Mouse (Mus musculus) embryonic facial prominence, embryonic 14.5 days (tissue): Measurements from ENCODE around the gene Sh2b2. TPM values are rescaled to one million over a fixed set of nuclear protein-coding genes. Genes with fewer than 3 reads are reported as not detected.

ENCODE experiments used
- ATAC-seq: fragments of 200-750 bp; cut with Nextera tagmentation; 2 replicates; pipeline ENCODE4 v1.8.0; 2017; ENCODE audit warnings: low read depth, moderate number of reproducible peaks, moderate TSS enrichment
- DNase-seq: peaks from one replicate; pipeline ENCODE4 v3.0.0-alpha.2; 2015; ENCODE audit warnings: low spot score
- H3K27ac ChIP-seq: fragments of 300-500 bp; sonication (generic); replicated peaks from 2 replicates; pipeline ENCODE4 v1.5.1; 2014; ENCODE audit warnings: low read depth, mild to moderate bottlenecking, low read length, moderate library complexity
- H3K27me3 ChIP-seq: fragments of 300-500 bp; sonication (generic); replicated peaks from 2 replicates; pipeline ENCODE4 v1.6.1; 2014; ENCODE audit warnings: low read length; ENCODE audit not compliant: control insufficient read depth, insufficient read depth
- H3K36me3 ChIP-seq: fragments of 300-500 bp; sonication (generic); 2 replicates; pipeline ENCODE4 v1.6.1; 2014; ENCODE audit warnings: low read length, mixed read lengths; ENCODE audit not compliant: control insufficient read depth, insufficient read depth
- H3K4me1 ChIP-seq: fragments of 300-500 bp; sonication (generic); 2 replicates; pipeline ENCODE4 v1.6.1; 2014; ENCODE audit warnings: antibody characterized with exemption, low read length; ENCODE audit not compliant: control insufficient read depth, insufficient read depth
- H3K4me2 ChIP-seq: fragments of 300-500 bp; sonication (generic); 2 replicates; pipeline ENCODE4 v1.6.1; 2014; ENCODE audit warnings: low read depth, mild to moderate bottlenecking, low read length, moderate library complexity, mixed read lengths
- H3K4me3 ChIP-seq: fragments of 300-500 bp; sonication (generic); 2 replicates; pipeline ENCODE4 v1.5.1; 2014; ENCODE audit warnings: low read depth, mild to moderate bottlenecking, low read length
- H3K9ac ChIP-seq: fragments of 300-500 bp; sonication (generic); 2 replicates; pipeline ENCODE4 v1.6.1; 2014; ENCODE audit warnings: low read depth, mild to moderate bottlenecking, low read length, moderate library complexity, mixed read lengths
- H3K9me3 ChIP-seq: fragments of 300-500 bp; sonication (generic); 2 replicates; pipeline ENCODE4 v1.6.1; 2016; ENCODE audit warnings: low read length; ENCODE audit not compliant: control insufficient read depth
- WGBS: fragments of 180-500 bp; shearing (Covaris S2); extraction: QIAGEN DNeasy Blood & Tissue Kit; methylation state at CpG from one replicate; pipeline ENCODE4 v1.1.7; 2014; 5-methylcytosine and 5-hydroxymethylcytosine counted together
- polyA plus RNA-seq: library from polyadenylated mRNA; unstranded; fragments of >200 nt; fragmentation: Nextera tagmentation; extraction: Ambion mirVana; gene quantifications from 2 replicates; pipeline ENCODE4 v1.2.1, GENCODE M21; 2014

Sh2b2 gene
- polyA plus RNA-seq, 1 experiment from 2014 or later: 10.3 TPM

- Histone ChIP-seq H3K4me1 (no peaks in the 10 kb centered on the region), H3K9me3 (no peaks in the 10 kb centered on the region), H3K36me3 (peaks cover 5% of the 10 kb centered on the region; the same call in 1 of the 2 replicates), H3K4me3 (no peak overlapping the region), H3K9ac (no peak overlapping the region), H3K27me3 (no peaks in the 10 kb centered on the region), H3K4me2 (no peak overlapping the region), H3K27ac (0 out of 2 replicates have a peak overlapping the region, but pooled peaks have one; percentile 10)
- DNase-seq: peak; percentile 85
- ATAC-seq: peak; percentile 68; the same call in 1 of the 2 replicates
- WGBS: 55% methylated on average over 4 of the region's 4 CpGs
These were observed 15.9 kb downstream of the Sh2b2 start for GRCm38 (mm10) chr5:136230348-136231035.

DNA sequence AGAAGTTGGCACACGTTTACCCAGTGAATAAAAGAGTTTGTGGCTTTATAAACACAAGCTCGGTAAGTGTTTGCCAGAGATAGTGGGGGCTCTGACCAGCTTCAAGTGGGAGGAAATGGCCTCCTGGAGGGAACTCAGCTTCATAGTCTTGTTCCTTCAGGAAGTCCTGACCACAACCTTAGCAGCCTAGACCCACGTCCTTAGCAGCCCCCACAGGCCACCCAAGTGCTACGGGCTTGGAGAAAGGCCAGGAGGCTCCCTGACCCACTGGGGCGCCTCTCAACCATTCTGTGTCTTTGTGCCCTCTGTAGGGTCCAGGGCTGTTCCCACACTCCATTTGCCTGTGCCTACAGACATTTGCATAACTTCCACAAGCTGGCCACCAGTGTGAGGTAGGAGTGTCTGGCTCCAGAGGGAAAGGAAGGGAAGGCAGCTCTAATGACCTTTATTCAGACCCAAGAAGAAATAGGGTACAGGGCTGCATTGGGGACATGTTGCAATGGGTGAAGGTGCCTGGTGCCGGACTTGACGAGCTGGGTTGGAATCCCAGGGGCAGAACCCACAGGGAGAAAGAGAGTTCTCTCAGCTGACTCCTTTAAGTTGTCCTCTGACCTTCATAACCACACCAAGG lies 20.0 kb downstream of the Sh2b2 start:
- no peak overlapping the region for H3K27ac ChIP-seq
- H3K27me3 ChIP-seq: no peaks in the 10 kb centered on the region
- no peak for DNase-seq
- no peak for ATAC-seq
- H3K9ac ChIP-seq: no peak overlapping the region
- WGBS: 86% methylated on average over 7 of the region's 7 CpGs
- no peak overlapping the region for H3K4me2 ChIP-seq
- H3K36me3 ChIP-seq: peaks cover 11% of the 10 kb centered on the region
- H3K9me3 ChIP-seq: no peaks in the 10 kb centered on the region
- no peak overlapping the region for H3K4me3 ChIP-seq
- H3K4me1 ChIP-seq: no peaks in the 10 kb centered on the region

- WGBS: 83% methylated on average over 10 of the region's 12 CpGs
- H3K4me1 ChIP-seq: no peaks in the 10 kb centered on the region
- H3K27me3 ChIP-seq: no peaks in the 10 kb centered on the region
- no peak overlapping the region for H3K27ac ChIP-seq
- no peak overlapping the region for H3K4me2 ChIP-seq
- H3K36me3 ChIP-seq: 0 out of 2 replicates have a peak, but pooled peaks cover 11% of the 10 kb centered on the region
- H3K9ac ChIP-seq: no peak overlapping the region
- ATAC-seq (no peak), DNase-seq (no peak)
- no peak overlapping the region for H3K4me3 ChIP-seq
- 0 out of 2 replicates have a peak, but pooled peaks cover 3% of the 10 kb centered on the region for H3K9me3 ChIP-seq
These were observed 27.8 kb downstream of the Sh2b2 start for GRCm38 (mm10) chr5:136218585-136218984.

- 65% methylated on average over 4 of the region's 4 CpGs for WGBS
These were observed 28.4 kb downstream of the Sh2b2 start for GRCm38 (mm10) chr5:136217932-136218381.

DNA sequence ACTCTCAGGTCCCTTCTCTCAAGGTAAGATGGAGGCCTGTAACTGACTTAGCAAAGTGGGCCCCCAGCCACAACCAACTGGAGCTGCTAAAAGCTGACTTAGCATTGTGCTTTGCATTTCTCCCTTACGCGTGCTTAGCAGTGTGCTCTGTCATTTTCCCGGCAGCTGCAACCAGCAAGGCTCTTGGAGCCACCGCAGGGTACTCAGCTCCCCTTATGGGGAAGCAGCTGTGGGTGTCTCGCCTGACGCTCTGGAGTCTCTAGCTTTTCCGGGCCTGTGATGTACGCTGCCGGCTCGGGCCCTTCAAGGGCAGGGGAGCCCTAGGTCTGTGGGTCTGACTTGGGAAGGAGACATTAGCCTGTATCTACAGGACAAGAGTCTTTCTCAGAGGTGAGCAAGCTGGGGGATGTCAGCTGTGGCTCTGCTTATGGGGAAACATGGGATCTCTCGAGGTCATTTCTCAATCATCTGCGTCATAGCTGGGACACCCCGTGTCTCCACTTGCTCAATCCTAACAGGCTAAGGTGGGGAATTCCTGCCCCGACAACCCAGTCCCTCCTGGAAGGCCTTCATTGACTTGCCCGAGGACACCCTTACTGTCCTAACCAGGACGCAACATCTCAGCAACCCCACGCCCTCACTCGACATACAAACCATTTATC lies 29.2 kb downstream of the Sh2b2 start:
- 81% methylated on average over 18 of the region's 18 CpGs for WGBS
- H3K4me3 ChIP-seq: no peak overlapping the region
- no peaks in the 10 kb centered on the region for H3K4me1 ChIP-seq
- H3K4me2 ChIP-seq: no peak overlapping the region
- 0 out of 2 replicates have a peak, but pooled peaks cover 3% of the 10 kb centered on the region for H3K9me3 ChIP-seq
- no peak overlapping the region; the same call in 1 of the 2 replicates for H3K27ac ChIP-seq
- ATAC-seq: peak; percentile 58; the same call in 1 of the 2 replicates
- no peaks in the 10 kb centered on the region for H3K27me3 ChIP-seq
- H3K36me3 ChIP-seq: 0 out of 2 replicates have a peak, but pooled peaks cover 9% of the 10 kb centered on the region
- DNase-seq: peak; percentile 57
- H3K9ac ChIP-seq: no peak overlapping the region

More at GRCm38 (mm10) chr5:136217932-136218381, 28.4 kb downstream of the Sh2b2 start:
- Histone ChIP-seq H3K36me3 (0 out of 2 replicates have a peak, but pooled peaks cover 9% of the 10 kb centered on the region), H3K27me3 (no peaks in the 10 kb centered on the region), H3K9me3 (0 out of 2 replicates have a peak, but pooled peaks cover 3% of the 10 kb centered on the region), H3K4me2 (no peak overlapping the region), H3K4me1 (no peaks in the 10 kb centered on the region), H3K27ac (no peak overlapping the region), H3K9ac (no peak overlapping the region), H3K4me3 (no peak overlapping the region)
- DNase-seq: no peak
- ATAC-seq: no peak

- no peak overlapping the region for H3K4me3 ChIP-seq
- 0 out of 2 replicates have a peak, but pooled peaks cover 3% of the 10 kb centered on the region for H3K9me3 ChIP-seq
- H3K27ac ChIP-seq: no peak overlapping the region
- no peaks in the 10 kb centered on the region for H3K27me3 ChIP-seq
- no peaks in the 10 kb centered on the region for H3K4me1 ChIP-seq
- WGBS: 75% methylated on average over 5 of the region's 5 CpGs
- H3K9ac ChIP-seq: no peak overlapping the region
- H3K4me2 ChIP-seq: no peak overlapping the region
- DNase-seq: no peak
- 0 out of 2 replicates have a peak, but pooled peaks cover 9% of the 10 kb centered on the region for H3K36me3 ChIP-seq
- ATAC-seq: no peak
These were observed 30.4 kb downstream of the Sh2b2 start for GRCm38 (mm10) chr5:136215958-136216357.

GRCm38 (mm10) chr5:136215211-136215610 lies 31.1 kb downstream of the Sh2b2 start:
- Histone ChIP-seq H3K36me3 (0 out of 2 replicates have a peak, but pooled peaks cover 9% of the 10 kb centered on the region), H3K9me3 (0 out of 2 replicates have a peak, but pooled peaks cover 3% of the 10 kb centered on the region), H3K27ac (no peak overlapping the region), H3K9ac (no peak overlapping the region), H3K27me3 (no peaks in the 10 kb centered on the region), H3K4me1 (no peaks in the 10 kb centered on the region), H3K4me2 (no peak overlapping the region), H3K4me3 (no peak overlapping the region)
- ATAC-seq (no peak), DNase-seq (no peak)
- WGBS: 86% methylated on average over 3 of the region's 3 CpGs

- DNase-seq (no peak), ATAC-seq (no peak)
- H3K4me2 ChIP-seq: no peak overlapping the region
- 0 out of 2 replicates have a peak, but pooled peaks cover 3% of the 10 kb centered on the region for H3K36me3 ChIP-seq
- H3K9me3 ChIP-seq: 0 out of 2 replicates have a peak, but pooled peaks cover 3% of the 10 kb centered on the region
- no peaks in the 10 kb centered on the region for H3K4me1 ChIP-seq
- 82% methylated on average over 5 of the region's 5 CpGs for WGBS
- H3K27ac ChIP-seq: no peak overlapping the region
- no peak overlapping the region for H3K9ac ChIP-seq
- H3K4me3 ChIP-seq: no peak overlapping the region
- no peaks in the 10 kb centered on the region for H3K27me3 ChIP-seq
These were observed 32.6 kb downstream of the Sh2b2 start for GRCm38 (mm10) chr5:136213716-136214115.
